Comparison of ENCODE assay signal across 9 mouse cellular contexts in genomic region chr9:109833088-109833412, GRCm38 (mm10). TPM values are rescaled to one million over a fixed set of nuclear protein-coding genes. Genes with fewer than 3 reads are reported as not detected.
A peak's percentile ranks its signal among the peaks of the same experiment; 100 is the strongest.
DNase-seq lines count a peak whose midpoint lies in the region; ATAC-seq and TF ChIP-seq lines count a peak whose summit lies in the region.
"Had no signal": no experiment of that assay in that cellular context is flagged by ENCODE, and none has a peak within 500 bp of the region (broad histone marks: within the 10 kb centered on the region; RNA-seq: fewer than 3 reads in every experiment).

No protein-coding gene starts in this region.

- H3K27me3 ChIP-seq in lung, embryonic 14.5 days (ENCODE audit: insufficient read depth, low read length) = no peaks in the 10 kb centered on the region
- H3K27me3 ChIP-seq in limb, embryonic 10.5 days (ENCODE audit: low read depth, poor library complexity, severe bottlenecking) = no peaks in the 10 kb centered on the region
- no peaks in the 10 kb centered on the region for H3K27me3 ChIP-seq in neural tube, embryonic 14.5 days (ENCODE audit: control insufficient read depth, insufficient read depth, low read length)

- H3K36me3 ChIP-seq in lung, embryonic 14.5 days (ENCODE audit: insufficient read depth) = peaks cover 14% of the 10 kb centered on the region
- H3K36me3 ChIP-seq in limb, embryonic 10.5 days = peaks cover 53% of the 10 kb centered on the region
- 0 out of 2 replicates have a peak, but pooled peaks cover 2% of the 10 kb centered on the region for H3K36me3 ChIP-seq in neural tube, embryonic 14.5 days (ENCODE audit: control insufficient read depth, insufficient read depth, low read length)

- 11% methylated on average over 6 of the region's 6 CpGs for WGBS in lung, embryonic 14.5 days
- 15% methylated on average over 6 of the region's 6 CpGs for WGBS in limb, embryonic 10.5 days
- 8% methylated on average over 6 of the region's 6 CpGs for WGBS in neural tube, embryonic 14.5 days

- TF ChIP-seq CTCF in lung, embryonic 14.5 days (IDR thresholded peaks at IDR 0.05; ENCODE audit: low read depth) = no peak
- no peak for TF ChIP-seq CTCF in embryonic fibroblast, embryonic 13.5 days (IDR thresholded peaks at IDR 0.05; ENCODE audit: borderline replicate concordance, insufficient read depth, low read length)

- no peak for DNase-seq in lung, embryonic 14.5 days
- no peak for DNase-seq in lung, postnatal 14 days
- DNase-seq in limb, embryonic 10.5 days (ENCODE audit: low spot score) = no peak
- DNase-seq in embryo, embryonic 11 days = no peak
- no peak for DNase-seq in frontal cortex, postnatal 36 days (ENCODE audit: low spot score in 2 of 2)
- no peak for DNase-seq in cerebellum, postnatal 10 days

- peak overlapping the region; percentile 60 for H3K4me2 ChIP-seq in lung, embryonic 14.5 days
- H3K4me2 ChIP-seq in neural tube, embryonic 14.5 days (ENCODE audit: low read depth, low read length) = peak overlapping the region; percentile 82

- H3K27ac ChIP-seq in lung, embryonic 14.5 days (ENCODE audit: low read depth) = no peak overlapping the region
- H3K27ac ChIP-seq in embryonic fibroblast, embryonic 13.5 days (ENCODE audit: insufficient read depth, low read length) = no peak overlapping the region
- H3K27ac ChIP-seq in limb, embryonic 10.5 days = peak overlapping the region; percentile 87
- no peak overlapping the region for H3K27ac ChIP-seq in neural tube, embryonic 14.5 days (ENCODE audit: low read depth, low read length)

- no peaks in the 10 kb centered on the region for H3K9me3 ChIP-seq in lung, embryonic 14.5 days (ENCODE audit: low read depth, low read length)
- no peaks in the 10 kb centered on the region for H3K9me3 ChIP-seq in limb, embryonic 10.5 days (replicated peaks)
- no peaks in the 10 kb centered on the region for H3K9me3 ChIP-seq in neural tube, embryonic 14.5 days (ENCODE audit: control insufficient read depth, low read length)

- H3K4me3 ChIP-seq in lung, embryonic 14.5 days (ENCODE audit: low read depth, low read length) = peak overlapping the region; percentile 50
- H3K4me3 ChIP-seq in embryonic fibroblast, embryonic 13.5 days (ENCODE audit: insufficient read depth, low read length) = peak overlapping the region; percentile 70
- H3K4me3 ChIP-seq in limb, embryonic 10.5 days = peak overlapping the region; percentile 64
- H3K4me3 ChIP-seq in neural tube, embryonic 14.5 days (ENCODE audit: low read depth, low read length) = peak overlapping the region; percentile 60

- no peaks in the 10 kb centered on the region for H3K4me1 ChIP-seq in lung, embryonic 14.5 days (ENCODE audit: insufficient read depth)
- 0 out of 2 replicates have a peak, but pooled peaks cover 3% of the 10 kb centered on the region for H3K4me1 ChIP-seq in embryonic fibroblast, embryonic 13.5 days (ENCODE audit: control insufficient read depth, insufficient read depth, low read length)
- H3K4me1 ChIP-seq in limb, embryonic 10.5 days = peaks cover 9% of the 10 kb centered on the region
- peaks cover 3% of the 10 kb centered on the region; the same call in 1 of the 2 replicates for H3K4me1 ChIP-seq in neural tube, embryonic 14.5 days (ENCODE audit: control insufficient read depth, insufficient read depth, low read length)

- no peak for TF ChIP-seq POLR2A in embryonic fibroblast, embryonic 13.5 days (IDR thresholded peaks at IDR 0.05; ENCODE audit: low read depth, low read length)

- H3K9ac ChIP-seq in lung, embryonic 14.5 days = peak overlapping the region; percentile 45
- H3K9ac ChIP-seq in neural tube, embryonic 14.5 days (replicated peaks; ENCODE audit: low read depth, low read length) = peak overlapping the region; percentile 65

- peak; percentile 58 for ATAC-seq in lung, embryonic 14.5 days (ENCODE audit: insufficient read depth)
- ATAC-seq in neural tube, embryonic 14.5 days (ENCODE audit: low read depth) = peak; percentile 71

RNA-seq across cellular contexts. Expression of gene Nme6, which starts 0.5 kb away (rescaled TPM):
- polyA plus RNA-seq in lung, embryonic 14.5 days (2014; fragmentation: Nextera tagmentation; extraction: Ambion mirVana) = 53.7 and 58.7 TPM in 2 replicates
- 15.2 and 21.3 TPM in 2 replicates for polyA plus RNA-seq in embryonic fibroblast, embryonic 13.5 days (2011; ENCODE audit: insufficient read length, low read depth, missing spikeins)
- polyA plus RNA-seq in limb, embryonic 10.5 days (2016; fragmentation: Nextera tagmentation; extraction: Ambion mirVana) = 103 and 117 TPM in 2 replicates
- polyA plus RNA-seq in neural tube, embryonic 14.5 days (2014; fragmentation: Nextera tagmentation; extraction: Ambion mirVana) = 62.5 and 63.7 TPM in 2 replicates

RNA-seq across cellular contexts. Expression of gene Camp, which starts 16.4 kb away (rescaled TPM):
- 1.2 TPM in 1 of 2 replicates, not detected in the other for polyA plus RNA-seq in lung, embryonic 14.5 days (2014; fragmentation: Nextera tagmentation; extraction: Ambion mirVana)
- polyA plus RNA-seq in embryonic fibroblast, embryonic 13.5 days (2011; ENCODE audit: insufficient read length, low read depth, missing spikeins) = not detected in 2 replicates
- polyA plus RNA-seq in limb, embryonic 10.5 days (2016; fragmentation: Nextera tagmentation; extraction: Ambion mirVana) = not detected in 2 replicates
- polyA plus RNA-seq in neural tube, embryonic 14.5 days (2014; fragmentation: Nextera tagmentation; extraction: Ambion mirVana) = 0.75 and 0.76 TPM in 2 replicates

RNA-seq across cellular contexts. Expression of gene Spink8, which starts 21.0 kb away (rescaled TPM):
- not detected in 2 replicates for polyA plus RNA-seq in lung, embryonic 14.5 days (2014; fragmentation: Nextera tagmentation; extraction: Ambion mirVana)
- polyA plus RNA-seq in embryonic fibroblast, embryonic 13.5 days (2011; ENCODE audit: insufficient read length, low read depth, missing spikeins) = not detected in 2 replicates
- not detected in 2 replicates for polyA plus RNA-seq in limb, embryonic 10.5 days (2016; fragmentation: Nextera tagmentation; extraction: Ambion mirVana)
- polyA plus RNA-seq in neural tube, embryonic 14.5 days (2014; fragmentation: Nextera tagmentation; extraction: Ambion mirVana) = not detected in 2 replicates
- polyA plus RNA-seq: brain, embryonic 14.5 days had no signal

RNA-seq across cellular contexts. Expression of gene Cdc25a, which starts 42.3 kb away (rescaled TPM):
- 34.0 and 40.4 TPM in 2 replicates for polyA plus RNA-seq in lung, embryonic 14.5 days (2014; fragmentation: Nextera tagmentation; extraction: Ambion mirVana)
- 19.6 and 21.9 TPM in 2 replicates for polyA plus RNA-seq in embryonic fibroblast, embryonic 13.5 days (2011; ENCODE audit: insufficient read length, low read depth, missing spikeins)
- 54.4 and 55.6 TPM in 2 replicates for polyA plus RNA-seq in limb, embryonic 10.5 days (2016; fragmentation: Nextera tagmentation; extraction: Ambion mirVana)
- 8.6 and 12.5 TPM in 2 replicates for polyA plus RNA-seq in neural tube, embryonic 14.5 days (2014; fragmentation: Nextera tagmentation; extraction: Ambion mirVana)

RNA-seq across cellular contexts. Expression of gene Fbxw27, which starts 42.6 kb away (rescaled TPM):
- 0.41 TPM in 1 of 2 replicates, not detected in the other for polyA plus RNA-seq in lung, embryonic 14.5 days (2014; fragmentation: Nextera tagmentation; extraction: Ambion mirVana)
- polyA plus RNA-seq in embryonic fibroblast, embryonic 13.5 days (2011; ENCODE audit: insufficient read length, low read depth, missing spikeins) = not detected in 2 replicates
- not detected in 2 replicates for polyA plus RNA-seq in limb, embryonic 10.5 days (2016; fragmentation: Nextera tagmentation; extraction: Ambion mirVana)
- not detected in 2 replicates for polyA plus RNA-seq in neural tube, embryonic 14.5 days (2014; fragmentation: Nextera tagmentation; extraction: Ambion mirVana)
